Mouse (Mus musculus) large intestine, adult 2 months (tissue): ENCODE results near the gene Iqcf6. TPM values are rescaled to one million over a fixed set of nuclear protein-coding genes. Genes with fewer than 3 reads are reported as not detected.
"Not testable (repeated sequence)": the region's sequence is repeated elsewhere in the genome, so short reads cannot be mapped to it uniquely, and the experiment has no call there.

Experiments
- DNase-seq: peaks from one replicate; pipeline ENCODE4 v3.0.0-alpha.2; 2012; ENCODE audit warnings: low read depth, low spot score
- WGBS: fragments of 180-500 bp; shearing (Covaris S2); methylation state at CpG from one replicate; pipeline ENCODE4 v1.1.7; 2018; 5-methylcytosine and 5-hydroxymethylcytosine counted together
- polyA plus RNA-seq: library from polyadenylated mRNA; depleted of rRNA; stranded (reverse); fragments of >200 nt; gene quantifications from 2 replicates; pipeline ENCODE4 v1.2.3, GENCODE M21; 2012; rRNA removed

Iqcf6 gene
- not detected in 2 replicates for polyA plus RNA-seq

DNA sequence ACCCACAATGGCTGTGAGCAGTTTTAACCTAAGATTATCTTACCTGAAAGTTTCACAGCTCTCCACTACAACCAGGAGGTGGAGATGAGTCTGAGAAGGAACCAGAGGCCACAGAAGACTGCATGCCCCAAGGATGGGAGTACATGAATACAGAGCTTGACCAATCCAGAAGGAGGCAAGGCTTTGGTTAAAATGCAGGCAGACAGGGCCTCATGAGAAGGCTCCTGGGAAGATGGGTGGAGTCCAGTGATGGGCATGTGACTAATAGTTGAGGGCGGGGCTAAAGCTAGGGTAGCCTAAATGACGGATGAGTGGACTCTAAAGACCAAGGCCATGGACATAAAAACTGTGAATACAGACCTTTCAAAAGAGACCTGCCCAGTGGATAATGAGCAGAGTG is at the start of gene Iqcf6:
Iqcf6 (plus strand) TSS at position 301 of the 400 bp plus-strand sequence.
- WGBS = 59% methylated on average over 2 of the region's 2 CpGs
- DNase-seq = no peak

DNA sequence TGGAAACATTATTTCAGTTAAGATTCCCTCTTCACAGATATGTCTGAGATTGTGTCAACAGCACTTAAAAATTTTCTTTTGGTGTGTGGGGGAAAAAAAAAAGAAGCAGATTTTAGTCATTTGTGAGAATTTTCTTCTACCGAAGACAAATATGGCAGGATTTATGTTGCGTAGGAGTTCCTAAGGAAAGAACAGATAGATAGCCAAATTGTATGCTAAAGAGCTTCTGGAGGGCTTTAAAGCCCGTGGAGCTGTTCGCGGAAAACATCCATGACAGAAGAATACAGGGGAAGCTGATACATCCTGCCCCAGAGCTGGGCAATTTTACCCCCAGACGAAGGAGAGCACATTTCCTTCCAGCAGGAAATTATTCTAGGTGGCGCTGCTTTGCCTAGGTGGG is 46.4 kb upstream of the Iqcf6 start:
- WGBS = 83% methylated on average over 7 of the region's 7 CpGs
- no peak for DNase-seq

DNA sequence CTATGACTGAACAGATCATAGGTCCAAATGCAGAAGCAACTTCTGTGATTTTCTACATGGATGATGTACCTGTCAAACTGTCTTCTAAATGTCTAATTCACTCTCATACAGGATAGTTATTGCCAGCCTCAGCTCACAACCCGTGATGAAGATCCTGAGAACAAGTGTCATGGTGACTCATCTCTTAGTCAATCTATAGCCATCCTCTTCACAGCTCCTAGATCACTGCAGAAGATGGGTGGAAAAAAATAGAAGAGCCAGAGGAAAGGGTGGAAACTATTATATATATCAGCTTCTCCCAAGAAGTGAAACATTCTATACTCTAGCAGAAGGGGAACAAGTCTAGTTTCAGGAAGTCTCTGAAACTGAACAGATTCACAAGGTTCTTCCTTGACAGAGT is 43.8 kb upstream of the Iqcf6 start:
- 75% methylated on average over 1 of the region's 1 CpGs for WGBS
- DNase-seq = no peak

DNA sequence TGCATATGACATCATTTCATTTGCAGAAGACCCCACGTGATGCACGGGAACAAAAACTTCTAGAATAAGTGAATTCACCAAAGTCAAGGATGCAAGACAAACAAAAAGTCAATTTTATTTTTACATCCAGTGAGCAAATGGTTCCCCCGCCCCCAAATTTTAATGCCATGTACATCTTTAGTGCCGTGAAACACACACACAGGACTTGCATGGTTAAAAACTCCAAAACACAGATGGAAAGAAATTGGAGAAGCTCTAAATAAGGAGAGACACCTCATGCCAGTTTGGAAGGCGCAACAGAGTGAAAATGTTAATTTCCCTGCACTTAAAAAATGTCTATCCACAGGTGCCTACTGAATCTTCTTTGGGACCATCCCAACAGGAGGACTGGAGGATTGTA is 34.2 kb upstream of the Iqcf6 start:
- no peak for DNase-seq
- WGBS = 89% methylated on average over 5 of the region's 5 CpGs

DNA sequence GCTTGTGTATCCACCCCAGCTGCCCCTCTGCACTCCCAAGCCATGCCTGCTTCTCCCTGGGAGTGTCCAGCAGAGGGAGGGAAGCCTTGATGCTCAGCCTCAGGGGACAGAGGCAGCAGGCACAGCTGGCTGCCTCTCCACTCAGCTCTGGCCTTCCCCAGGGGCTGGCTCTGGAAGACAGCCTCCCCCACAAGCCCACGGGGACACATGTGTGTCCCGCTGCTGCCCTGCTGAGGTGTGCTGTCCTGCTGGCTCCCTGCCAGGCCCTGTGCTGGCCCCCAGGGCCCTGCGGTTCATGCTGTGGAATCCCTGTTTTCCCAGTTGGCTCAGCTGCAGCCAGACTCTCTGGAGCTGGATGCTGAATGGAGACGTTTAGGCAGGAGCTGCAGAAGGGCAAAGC is 31.0 kb upstream of the Iqcf6 start:
- not testable (repeated sequence) for DNase-seq
- 14% methylated on average over 4 of the region's 4 CpGs for WGBS

DNA sequence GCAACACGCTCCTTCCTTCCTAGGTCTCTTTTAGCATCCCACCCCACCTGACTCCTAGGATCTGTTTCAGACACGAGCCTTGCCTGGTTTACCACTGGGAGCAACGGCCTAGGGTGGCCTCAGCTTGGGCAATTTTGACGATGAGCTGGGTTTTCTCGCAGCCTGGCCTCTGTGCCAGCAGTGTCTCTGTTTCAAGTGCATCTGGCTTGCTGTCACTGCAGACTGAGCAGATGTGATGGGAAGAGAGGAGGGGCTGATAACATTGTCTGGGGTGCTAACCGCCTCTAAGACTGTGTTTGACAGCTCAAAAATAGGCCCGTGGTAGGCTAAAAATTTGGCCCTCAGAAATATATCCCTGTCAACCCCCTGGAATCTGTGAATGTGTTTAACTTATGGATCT is 30.5 kb upstream of the Iqcf6 start:
- no peak for DNase-seq
- WGBS = 71% methylated on average over 7 of the region's 7 CpGs

DNA sequence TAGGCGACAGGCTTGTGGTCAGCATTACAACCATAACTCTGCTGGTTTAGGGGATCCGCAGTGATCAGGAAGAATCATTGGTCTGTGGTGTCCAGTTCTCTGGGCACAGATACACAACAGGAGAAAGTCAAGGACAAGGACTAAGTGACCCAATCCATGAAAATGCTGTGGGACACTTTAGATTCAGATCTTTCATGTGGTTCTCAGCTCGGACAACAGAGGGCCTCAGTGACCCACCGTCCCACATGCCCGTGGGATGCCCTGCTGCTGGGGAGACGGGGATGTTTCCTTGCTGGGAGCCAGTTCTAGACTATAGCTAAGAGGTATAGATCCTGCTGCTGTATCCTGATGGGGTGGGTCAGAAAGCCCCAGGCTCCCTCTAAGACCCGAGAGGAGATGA is 27.9 kb upstream of the Iqcf6 start:
- WGBS = 42% methylated on average over 7 of the region's 7 CpGs
- DNase-seq = no peak

DNA sequence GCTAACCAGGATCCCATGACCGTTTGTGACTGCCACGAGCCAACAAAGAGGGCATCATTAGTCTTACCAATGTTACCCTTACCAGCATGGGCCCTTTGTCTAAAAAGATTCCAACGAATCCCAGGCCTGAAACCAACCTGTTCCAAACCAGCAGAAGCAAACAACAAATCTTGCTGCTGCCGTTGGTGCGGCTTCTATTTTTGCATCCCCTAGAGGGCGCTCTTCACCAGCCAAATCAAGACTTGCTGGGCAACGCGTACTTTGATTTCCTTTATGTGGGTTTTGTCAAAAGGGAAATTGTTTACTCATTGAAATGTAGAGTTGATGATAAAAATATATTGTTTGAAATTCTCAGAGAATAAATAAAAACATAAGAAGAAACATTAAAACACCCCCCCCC is 25.8 kb upstream of the Iqcf6 start:
- peak; percentile 7 for DNase-seq
- WGBS = 22% methylated on average over 8 of the region's 8 CpGs

DNA sequence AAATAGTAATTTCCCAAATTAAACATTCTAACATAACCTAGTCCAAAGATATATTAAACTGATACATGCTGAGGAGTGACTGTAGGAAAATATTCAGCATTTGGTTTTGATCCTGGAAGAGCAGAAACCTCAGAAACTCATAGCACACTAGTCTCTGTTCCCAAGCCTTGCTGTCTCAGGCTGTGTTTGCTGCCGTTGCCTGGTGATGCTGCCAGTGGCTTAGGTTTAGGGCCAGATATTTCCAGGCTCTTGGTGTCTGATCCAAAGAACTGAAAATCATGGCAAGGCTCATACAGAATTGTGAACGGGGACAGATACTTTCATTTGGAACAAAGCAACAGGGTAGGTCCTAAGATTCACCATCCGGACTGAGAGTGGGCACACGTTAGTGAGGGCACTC is 15.7 kb upstream of the Iqcf6 start:
- WGBS = 81% methylated on average over 4 of the region's 4 CpGs
- no peak for DNase-seq

DNA sequence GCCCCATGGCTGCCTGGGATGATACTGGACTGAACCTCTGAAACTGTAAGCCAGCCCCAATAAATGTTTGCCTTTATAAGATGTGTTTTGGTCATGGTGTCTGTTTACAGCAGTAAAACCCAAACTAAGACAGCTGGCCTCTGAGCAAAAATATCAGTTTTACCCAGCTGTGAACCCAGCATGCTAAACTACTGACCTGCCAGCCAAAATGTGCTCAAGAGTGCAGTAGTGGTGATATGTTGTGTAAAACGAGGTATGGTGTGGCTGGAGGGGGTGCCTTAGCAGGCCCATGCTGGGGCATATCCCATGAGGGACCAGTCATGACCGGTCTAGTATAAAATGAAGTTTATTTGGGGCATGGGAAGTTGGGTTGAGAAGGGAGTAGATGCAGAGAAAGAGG is 12.4 kb upstream of the Iqcf6 start:
- no peak for DNase-seq
- 58% methylated on average over 2 of the region's 2 CpGs for WGBS

DNA sequence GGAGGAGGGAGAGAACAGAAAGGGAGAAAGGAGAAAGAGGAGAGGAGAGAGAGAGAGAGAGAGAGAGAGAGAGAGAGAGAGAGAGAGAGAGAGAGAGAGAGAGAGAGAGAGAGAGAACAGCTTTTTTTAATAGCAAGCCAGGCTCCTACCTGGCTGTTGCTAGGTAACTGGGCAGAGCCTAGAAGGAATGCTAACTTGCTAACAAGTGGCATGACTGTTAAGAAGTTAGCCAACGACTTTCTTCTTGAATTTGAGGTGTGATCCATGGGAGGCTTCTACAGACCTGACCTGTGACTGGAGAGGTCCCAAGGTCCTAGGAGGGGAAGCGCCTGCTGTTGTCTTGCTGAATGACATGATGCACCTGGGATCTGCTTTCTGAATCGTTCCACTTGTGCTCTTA is 11.8 kb upstream of the Iqcf6 start:
- DNase-seq = no peak
- 26% methylated on average over 3 of the region's 3 CpGs for WGBS

DNA sequence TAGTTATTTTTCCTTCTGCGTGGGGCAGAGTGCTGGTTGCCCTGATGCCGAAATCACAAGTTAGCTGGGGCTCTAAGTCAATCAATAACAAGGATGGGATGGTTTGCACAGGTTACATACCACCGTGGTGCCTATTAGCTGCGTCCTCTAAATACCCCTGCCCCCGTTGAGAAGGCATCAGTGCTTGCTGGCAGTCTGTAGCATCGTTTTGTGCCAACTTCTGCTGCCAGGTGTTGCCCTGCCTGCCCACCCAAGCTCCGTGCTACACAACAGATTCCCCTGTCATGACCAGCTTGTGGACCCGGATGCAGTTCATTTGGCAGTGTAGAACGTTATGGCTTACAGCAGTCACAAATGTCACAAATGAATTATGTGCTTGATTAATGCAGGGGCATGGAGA is 10.1 kb upstream of the Iqcf6 start:
- WGBS = 64% methylated on average over 9 of the region's 9 CpGs
- no peak for DNase-seq

DNA sequence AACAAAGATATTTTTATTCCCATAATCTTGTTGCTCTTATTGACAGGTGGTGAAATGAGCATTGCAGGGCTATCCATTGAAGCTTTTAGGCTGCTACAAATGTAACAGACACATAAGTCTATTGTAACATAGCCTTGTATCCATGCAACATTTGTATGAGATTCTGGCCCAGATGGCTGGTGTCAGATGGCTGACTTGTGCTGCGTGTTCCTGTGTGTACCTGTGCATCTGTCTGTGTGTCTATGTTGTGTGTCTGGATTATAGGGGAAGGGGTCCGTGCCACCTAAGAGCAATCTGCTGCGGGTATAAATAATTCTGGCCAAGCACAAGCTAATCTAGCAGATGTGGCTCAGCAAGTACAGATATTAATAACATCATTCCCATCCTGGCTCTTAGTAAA is 8.9 kb upstream of the Iqcf6 start:
- 86% methylated on average over 3 of the region's 3 CpGs for WGBS
- DNase-seq = no peak

DNA sequence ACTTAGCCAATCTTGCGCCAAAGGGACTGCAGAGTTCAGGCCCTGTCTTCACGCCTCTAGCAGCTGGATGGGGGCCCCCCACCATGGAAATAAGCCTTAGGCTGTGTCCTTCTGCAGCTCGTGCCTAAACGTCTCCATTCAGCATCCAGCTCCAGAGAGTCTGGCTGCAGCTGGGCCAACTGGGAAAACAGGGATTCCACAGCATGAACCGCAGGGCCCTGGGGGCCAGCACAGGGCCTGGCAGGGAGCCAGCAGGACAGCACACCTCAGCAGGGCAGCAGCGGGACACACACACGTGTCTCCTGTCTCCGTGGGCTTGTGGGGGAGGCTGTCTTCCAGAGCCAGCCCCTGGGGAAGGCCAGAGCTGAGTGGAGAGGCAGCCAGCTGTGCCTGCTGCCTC is 1.4 kb downstream of the Iqcf6 start:
- not testable (repeated sequence) for DNase-seq
- 23% methylated on average over 8 of the region's 8 CpGs for WGBS

DNA sequence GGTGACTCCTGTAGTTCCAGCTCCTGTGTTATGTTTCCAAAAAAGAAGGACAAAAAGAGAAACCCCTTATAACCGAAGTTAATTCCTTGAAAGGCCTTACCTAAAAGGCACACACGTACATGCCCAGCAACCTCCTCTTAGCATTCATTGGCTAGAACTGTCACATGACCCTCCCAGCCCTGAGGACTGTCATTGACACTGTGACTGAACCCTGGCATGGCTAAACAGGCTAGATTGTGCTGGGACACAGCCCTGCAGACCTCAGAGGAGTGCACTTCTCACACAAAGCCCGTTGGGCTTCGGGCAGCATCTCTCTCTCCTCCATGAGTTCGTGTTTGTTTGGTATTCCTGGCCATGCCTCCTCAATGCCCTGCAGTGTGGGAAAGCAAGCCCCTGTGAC is 5.8 kb downstream of the Iqcf6 start:
- 51% methylated on average over 5 of the region's 5 CpGs for WGBS
- no peak for DNase-seq

DNA sequence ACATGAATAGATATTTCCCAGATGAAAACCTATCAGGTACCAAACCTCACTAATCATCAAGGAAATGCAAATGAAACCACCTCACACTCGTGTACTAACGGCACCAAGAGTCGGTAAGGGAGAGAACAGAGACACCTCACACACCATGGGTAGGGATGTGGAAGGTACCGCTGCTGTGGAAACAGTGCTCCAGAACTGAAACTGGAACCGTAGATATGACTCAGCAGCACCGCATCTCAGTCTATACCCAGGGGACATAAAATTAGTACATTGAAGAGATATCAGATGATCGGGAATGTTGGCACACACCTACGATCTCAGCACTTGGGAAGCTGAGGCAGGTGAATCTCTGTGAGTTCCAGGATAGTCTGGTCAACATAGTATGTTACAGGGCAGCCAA is 11.8 kb downstream of the Iqcf6 start:
- 88% methylated on average over 8 of the region's 8 CpGs for WGBS
- no peak for DNase-seq

DNA sequence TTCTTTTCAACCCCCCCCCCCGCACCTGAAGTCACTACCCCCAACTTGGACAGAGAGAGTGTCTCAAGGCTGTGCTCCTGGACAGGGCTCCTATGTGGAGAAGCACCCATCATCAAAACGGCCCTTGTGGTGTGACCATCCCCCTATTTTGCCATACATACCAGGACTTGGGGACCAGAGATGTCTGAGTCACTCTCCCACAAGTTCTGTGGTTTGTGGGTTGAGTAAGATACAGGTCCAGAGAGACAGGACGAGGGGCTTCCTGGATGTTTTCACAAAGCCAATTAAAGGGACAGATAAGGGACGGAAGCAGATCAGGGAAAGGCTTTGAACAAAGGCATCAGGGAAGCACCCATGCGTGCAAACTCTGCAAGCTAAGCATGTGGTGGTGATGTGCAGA is 15.0 kb downstream of the Iqcf6 start:
- no peak for DNase-seq
- WGBS = 46% methylated on average over 5 of the region's 5 CpGs

DNA sequence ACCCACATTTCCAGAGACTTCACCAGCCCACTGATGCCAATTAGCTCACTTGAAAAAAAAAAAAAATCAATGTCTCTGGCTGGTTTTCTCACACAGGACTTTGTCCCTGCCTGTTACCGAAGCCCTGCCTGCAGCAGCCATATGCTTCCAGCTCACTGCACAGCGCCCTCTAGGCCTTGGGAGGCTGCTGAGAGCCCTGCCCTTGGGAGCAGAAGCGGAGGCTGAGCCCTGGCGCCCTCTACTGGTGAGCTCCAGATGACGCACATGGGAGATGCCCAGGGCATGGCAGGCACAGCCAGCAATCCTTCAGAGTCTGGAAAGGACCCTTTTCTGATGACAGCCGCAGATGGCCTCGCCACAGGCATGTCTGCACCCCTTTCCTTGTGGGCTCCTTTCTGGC is 16.7 kb downstream of the Iqcf6 start:
- DNase-seq = peak; percentile 39
- 18% methylated on average over 7 of the region's 7 CpGs for WGBS

DNA sequence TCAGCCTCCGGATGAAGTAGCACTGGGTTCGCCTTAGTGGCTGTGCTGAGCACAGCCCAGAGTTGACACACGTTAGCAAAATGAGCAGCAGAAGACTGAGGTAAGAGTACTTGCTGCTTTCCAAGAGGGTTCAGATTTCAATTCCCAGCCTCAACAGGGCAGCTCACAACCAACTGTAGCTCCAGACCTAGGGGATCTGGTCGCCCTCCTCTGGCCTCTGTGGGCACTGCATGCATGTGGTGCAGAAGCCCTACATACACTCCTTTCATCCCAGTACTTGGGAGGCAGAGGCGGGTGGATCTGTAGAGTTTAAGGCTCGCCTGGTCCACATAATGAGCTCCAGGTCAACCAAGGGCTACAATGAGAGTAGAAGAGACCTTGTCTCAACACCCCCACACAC is 17.4 kb downstream of the Iqcf6 start:
- DNase-seq = no peak
- 72% methylated on average over 6 of the region's 6 CpGs for WGBS

DNA sequence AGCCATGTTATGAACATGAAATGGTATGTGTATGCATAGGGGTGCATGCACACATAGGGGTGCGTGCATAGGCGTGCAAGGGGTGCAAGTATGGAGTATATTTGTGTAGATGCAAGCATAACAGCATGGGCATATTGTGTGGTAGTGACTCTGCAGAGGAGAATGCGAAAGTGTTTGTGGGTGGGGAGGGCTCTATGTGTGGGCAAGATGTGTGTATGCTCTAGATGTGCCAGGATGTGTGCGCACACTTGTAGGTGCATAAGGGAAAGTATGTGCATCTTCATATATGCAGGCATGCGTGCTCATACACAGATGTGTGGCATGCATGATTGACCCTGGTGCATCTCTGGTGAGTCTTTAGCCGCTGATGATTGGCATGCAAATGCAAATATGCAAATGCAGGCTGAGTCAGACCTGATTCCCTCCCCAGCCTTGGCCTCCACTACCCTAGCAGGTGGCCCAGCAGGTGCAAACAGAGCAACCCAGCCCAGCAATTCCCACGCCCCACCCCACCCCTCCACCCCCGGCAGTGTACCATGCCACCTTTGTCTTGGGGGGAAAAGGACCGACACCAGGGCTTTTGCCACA is 19.4 kb downstream of the Iqcf6 start:
- DNase-seq = no peak
- 64% methylated on average over 9 of the region's 9 CpGs for WGBS

DNA sequence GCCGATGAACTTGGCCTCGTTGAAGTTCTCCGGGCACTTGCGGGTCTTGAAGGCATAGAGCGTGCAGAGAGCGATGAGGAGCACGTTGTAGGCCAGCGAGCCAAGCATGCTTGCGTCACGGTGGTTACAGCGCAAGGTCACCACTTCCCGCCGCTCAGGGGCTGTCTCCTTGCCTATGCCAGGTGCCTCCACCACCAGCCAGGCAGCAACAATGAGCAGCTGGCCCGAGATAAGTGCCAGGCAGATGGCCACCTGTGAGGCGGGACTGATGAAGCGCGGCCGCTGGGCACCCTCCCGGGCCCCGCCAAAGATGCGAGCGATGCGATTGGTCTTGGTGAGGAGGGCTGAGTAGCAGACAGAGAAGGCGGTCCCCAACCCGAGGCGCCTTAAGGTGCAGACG is 20.8 kb downstream of the Iqcf6 start:
- 60% methylated on average over 27 of the region's 27 CpGs for WGBS
- no peak for DNase-seq

DNA sequence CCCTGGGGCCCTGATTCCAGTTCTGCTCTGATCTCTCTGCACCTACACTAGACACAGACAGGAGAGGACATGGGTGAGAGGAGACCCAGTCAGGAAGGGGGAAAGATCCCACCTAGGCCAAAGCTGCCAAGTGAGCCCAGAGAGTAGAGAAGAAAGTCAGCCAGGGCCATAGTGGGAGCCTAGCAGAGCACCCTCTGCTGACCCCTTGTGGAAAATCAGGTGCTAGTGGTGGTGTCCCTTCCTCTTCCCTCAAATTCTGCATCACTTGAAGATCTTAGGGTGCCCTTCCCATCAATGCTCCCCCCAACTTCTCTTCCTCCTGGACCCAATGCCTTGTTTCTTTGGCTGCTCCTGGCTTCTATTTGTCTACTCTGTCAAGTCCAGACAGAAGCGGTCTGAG is 26.3 kb downstream of the Iqcf6 start:
- no peak for DNase-seq
- 45% methylated on average over 1 of the region's 1 CpGs for WGBS
